Mouse (Mus musculus) monocyte, adult 2 months (primary cell): ENCODE results near the gene Cyb561d2.
"Not testable (repeated sequence)": the region's sequence is repeated elsewhere in the genome, so short reads cannot be mapped to it uniquely, and the experiment has no call there.

Experiments used
- DNase-seq, 2 experiments: peaks; one replicate each; pipeline ENCODE4 v3.0.0; 2022; ENCODE audit warnings: low spot score in 2 of 2, low read depth in 1 of 2

Gene Cyb561d2

GRCm38 (mm10) chr9:107571534-107572326 is 29.7 kb upstream of the Cyb561d2 start:
- no peak for DNase-seq

- no peak for DNase-seq
These were observed 28.9 kb upstream of the Cyb561d2 start for GRCm38 (mm10) chr9:107570845-107571244.

GRCm38 (mm10) chr9:107570016-107570415 is 28.0 kb upstream of the Cyb561d2 start:
- no peak for DNase-seq

DNA sequence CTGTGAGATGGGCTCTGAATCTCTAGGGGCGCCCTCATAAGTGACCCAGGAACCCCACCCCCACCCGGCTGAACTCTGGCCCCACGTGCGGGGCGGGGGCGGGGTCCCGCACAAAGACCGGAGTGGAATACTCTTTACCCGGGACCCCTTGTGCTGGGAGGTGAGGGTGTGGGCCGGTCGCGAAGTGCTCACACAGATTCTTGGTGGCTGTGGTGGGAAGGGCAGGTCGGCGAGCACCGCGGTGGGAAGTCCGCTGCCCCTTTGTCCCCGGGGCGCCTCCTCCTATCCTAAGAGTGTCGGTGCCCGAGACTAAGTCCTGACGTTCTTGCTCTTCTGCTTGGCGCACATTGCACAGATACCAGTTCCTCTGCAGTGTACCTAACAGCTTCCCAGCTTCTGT is 27.3 kb upstream of the Cyb561d2 start:
- no peak for DNase-seq

GRCm38 (mm10) chr9:107568331-107569261 is 26.6 kb upstream of the Cyb561d2 start:
- DNase-seq = peak in 1 of 2 experiments; percentile 64

DNA sequence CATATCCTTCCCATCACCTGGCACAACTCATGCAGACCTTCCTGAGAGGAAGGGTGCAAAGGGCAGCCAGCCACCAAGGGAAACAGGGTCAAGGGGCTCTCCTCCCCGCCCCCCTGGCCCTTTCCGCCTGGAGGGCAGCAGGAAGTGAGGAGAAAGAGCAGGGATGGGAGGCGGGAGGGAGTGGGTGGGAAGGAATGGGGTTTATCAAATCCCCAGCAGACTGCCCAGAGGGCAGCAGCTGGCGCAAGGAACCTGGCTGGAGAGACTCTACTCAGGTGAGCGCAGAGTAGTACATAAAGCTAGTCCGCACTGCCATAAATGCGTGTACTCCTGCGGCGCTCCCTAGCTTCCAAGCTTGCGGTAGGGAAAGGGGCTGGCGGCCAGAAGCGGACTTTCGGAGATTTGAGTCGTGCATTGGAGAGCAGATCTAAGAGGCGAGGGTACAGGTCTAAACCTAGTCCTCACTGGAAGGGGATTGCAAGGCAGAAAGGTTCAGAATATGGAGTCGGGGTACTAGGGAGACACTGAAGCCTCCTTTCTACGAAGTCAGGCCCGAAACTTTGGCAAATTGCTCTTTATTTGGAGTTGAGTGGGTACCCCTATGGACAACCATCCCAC is 25.8 kb upstream of the Cyb561d2 start, which contains the start of gene Hyal2:
Gene Hyal2, plus strand, starts transcription at position 244 of the 618 bp plus-strand sequence.
- DNase-seq = no peak

DNA sequence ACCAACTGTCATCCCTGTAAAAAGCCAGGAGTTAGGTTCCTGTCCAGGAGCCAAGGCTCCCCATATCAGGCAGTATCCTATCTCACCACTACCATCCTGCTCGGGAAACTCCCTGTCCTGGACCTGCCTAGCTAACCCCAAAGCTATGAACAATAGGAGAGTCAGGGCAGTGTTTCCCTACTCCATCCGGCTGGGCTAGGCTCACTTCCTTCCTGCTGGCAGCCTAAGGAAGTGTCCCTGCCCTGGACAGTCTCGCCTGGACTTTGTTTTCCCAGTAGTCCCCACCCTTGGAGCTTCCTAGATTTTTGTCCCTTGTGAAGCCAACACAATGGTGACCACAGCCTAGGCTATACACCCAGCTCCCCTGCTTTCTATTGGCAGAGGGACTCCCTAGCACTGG is 24.9 kb upstream of the Cyb561d2 start:
- DNase-seq = no peak

- DNase-seq = peak in 1 of 2 experiments; percentile 61
These were observed 24.2 kb upstream of the Cyb561d2 start for GRCm38 (mm10) chr9:107566041-107566709.

DNA sequence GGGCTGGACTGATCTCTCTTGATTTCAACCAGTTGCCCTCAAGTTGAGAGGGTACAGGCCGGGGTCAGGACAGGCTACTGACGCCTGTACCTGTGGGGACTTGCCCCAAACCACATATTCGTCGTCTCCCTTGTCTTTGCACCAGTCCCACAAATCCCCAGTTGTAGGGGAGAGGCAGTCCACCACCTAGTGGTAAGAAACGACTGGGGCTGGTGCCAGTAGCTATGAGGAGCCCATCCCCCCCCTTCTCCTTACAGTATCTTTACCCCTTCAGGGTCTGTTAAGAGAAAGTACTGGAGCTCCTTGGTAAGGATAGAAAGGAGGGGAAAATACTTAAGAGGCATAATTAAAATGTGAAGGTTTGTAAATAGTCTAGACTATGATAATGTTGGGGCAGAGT is 23.6 kb upstream of the Cyb561d2 start:
- DNase-seq = not testable (repeated sequence)

DNA sequence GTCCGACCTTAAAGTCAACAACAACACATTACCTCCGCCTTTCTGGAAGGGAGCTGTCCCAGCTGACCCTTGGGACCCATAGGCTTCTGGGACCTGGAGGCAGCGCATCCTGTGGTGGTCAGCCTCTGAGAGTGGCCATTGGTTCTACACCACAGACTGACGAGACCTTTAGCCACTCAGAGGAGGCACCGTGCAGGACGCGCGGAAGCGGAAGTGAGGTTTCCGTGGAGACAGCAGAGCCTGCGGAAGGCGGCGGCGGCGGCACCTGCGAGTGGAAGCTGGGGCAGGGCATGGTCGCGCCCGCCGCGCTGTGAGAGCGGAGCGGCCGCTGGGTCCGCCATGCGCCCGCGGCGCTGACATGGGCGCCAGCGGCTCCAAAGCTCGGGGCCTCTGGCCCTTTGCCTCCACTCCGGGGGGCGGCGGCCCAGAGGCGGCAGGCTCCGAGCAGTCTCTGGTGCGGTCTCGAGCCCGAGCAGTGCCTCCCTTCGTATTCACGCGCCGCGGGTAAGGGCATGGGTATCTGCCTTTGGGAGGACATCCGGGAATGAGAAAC is 21.1 kb upstream of the Cyb561d2 start, which contains the start of gene Tusc2:
Gene Tusc2, plus strand, starts transcription at position 227 of the 553 bp plus-strand sequence.
- DNase-seq = peak; percentile 81 to 85

GRCm38 (mm10) chr9:107556346-107556745 is 14.4 kb upstream of the Cyb561d2 start:
- no peak for DNase-seq

DNA sequence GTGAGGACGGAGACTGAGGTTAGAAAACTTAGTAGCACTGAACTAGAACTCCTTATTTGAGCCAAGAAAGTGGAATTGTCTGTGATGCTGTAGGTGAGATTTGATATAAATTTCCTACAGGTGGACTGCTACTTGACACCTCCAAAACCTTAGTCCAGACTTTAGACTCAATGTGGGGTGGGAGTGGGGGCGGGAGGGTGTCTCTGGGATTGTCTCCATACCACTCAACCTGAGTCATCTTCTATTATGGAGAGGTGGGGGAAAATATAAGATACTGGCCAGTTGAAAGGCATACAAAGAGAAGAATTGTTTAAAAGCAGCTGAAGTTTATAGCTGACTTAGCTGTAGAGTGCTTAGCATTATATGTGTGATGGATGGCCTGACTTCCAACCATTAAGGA is 13.7 kb upstream of the Cyb561d2 start:
- DNase-seq = no peak

DNA sequence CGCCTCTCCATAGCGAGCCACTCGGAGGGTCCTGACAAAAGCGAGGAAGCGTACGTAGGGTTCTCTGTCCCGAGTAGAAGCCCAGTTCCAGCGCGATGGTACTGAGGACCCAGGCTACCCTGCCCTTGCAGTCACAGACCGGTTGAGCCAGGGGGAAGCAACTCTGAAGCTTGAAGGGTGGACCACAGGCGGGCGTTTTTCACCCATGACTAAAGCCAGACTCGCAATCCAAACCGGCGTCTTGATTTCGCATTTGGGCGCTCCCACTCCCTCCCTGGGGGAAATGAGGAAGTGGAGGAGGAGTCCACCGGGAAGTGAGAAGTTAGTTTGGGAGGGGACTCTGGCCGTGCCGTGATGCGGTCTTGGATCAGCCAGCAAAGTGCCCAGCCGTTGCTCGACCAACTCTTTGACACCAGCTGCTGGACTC is 13.1 kb upstream of the Cyb561d2 start:
- peak; percentile 75 to 76 for DNase-seq

- peak; percentile 86 to 89 for DNase-seq
These were observed 12.4 kb upstream of the Cyb561d2 start for GRCm38 (mm10) chr9:107554319-107554825.

- DNase-seq = no peak
These were observed 11.7 kb upstream of the Cyb561d2 start for GRCm38 (mm10) chr9:107553541-107554318.

GRCm38 (mm10) chr9:107552690-107553393 is 10.8 kb upstream of the Cyb561d2 start:
- DNase-seq = no peak

DNA sequence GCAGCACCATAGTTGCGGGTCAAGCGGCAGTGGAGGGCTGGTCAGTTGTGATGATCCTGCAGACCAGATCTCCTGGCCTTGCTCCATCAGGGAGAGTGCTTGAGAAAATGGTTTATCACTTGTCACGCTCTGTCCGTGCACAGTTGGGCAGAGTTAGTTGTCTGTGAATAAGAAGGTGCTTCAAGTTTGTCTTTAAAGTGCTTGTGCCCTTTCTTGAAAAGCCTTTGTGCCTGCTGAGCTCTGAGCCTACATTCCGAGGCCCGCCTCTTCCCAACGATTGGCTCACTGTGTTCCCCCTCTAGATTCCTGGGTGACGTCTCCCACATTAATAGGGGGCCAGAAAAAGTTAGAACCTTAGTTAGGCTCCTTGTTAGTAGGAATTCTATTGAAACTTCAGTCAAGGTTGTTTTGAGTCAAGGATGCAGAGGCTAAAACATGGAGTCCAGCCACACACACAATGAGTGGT is 9.9 kb upstream of the Cyb561d2 start:
- no peak for DNase-seq

- no peak for DNase-seq
These were observed 9.3 kb upstream of the Cyb561d2 start, which contains the start of gene Rassf1 for GRCm38 (mm10) chr9:107551117-107551889. Gene Rassf1 (plus strand): TSS chr9:107551555.
